Mouse (Mus musculus): ENCODE measurements around the gene Adssl1.

GRCm38 (mm10) chr12:112609031-112609430, 10.8 kb upstream of the Adssl1 start:
- TF ChIP-seq CTCF (IDR thresholded peaks at IDR 0.05) (no peak), EP300 (IDR thresholded peaks at IDR 0.05) (no peak)
